Mouse (Mus musculus) neural tube, embryonic 11.5 days (tissue): Measurements from ENCODE around the gene Vps11. TPM values are rescaled to one million over a fixed set of nuclear protein-coding genes. Genes with fewer than 3 reads are reported as not detected.

Source experiments
- ATAC-seq: fragments of 200-750 bp; cut with Nextera tagmentation; 2 replicates; pipeline ENCODE4 v1.8.0; 2017; ENCODE audit warnings: moderate number of reproducible peaks, mild to moderate bottlenecking, moderate TSS enrichment, moderate library complexity; ENCODE audit not compliant: insufficient read depth, low FRiP score, low TSS enrichment
- DNase-seq: peaks from one replicate; pipeline ENCODE4 v3.0.0-alpha.2; 2015; ENCODE audit warnings: low spot score
- H3K27ac ChIP-seq: fragments of 300-500 bp; sonication (generic); 2 replicates; pipeline ENCODE4 v1.5.1; 2014; ENCODE audit warnings: low read depth, mild to moderate bottlenecking, low read length
- H3K27me3 ChIP-seq: fragments of 300-500 bp; sonication (generic); 2 replicates; pipeline ENCODE4 v1.6.1; 2014; ENCODE audit warnings: mild to moderate bottlenecking, low read length, mixed read lengths; ENCODE audit not compliant: control insufficient read depth, insufficient read depth
- H3K36me3 ChIP-seq: fragments of 300-500 bp; sonication (generic); 2 replicates; pipeline ENCODE4 v1.6.1; 2014; ENCODE audit warnings: mild to moderate bottlenecking, low read length, moderate library complexity, mixed read lengths; ENCODE audit not compliant: control insufficient read depth, insufficient read depth
- H3K4me1 ChIP-seq: fragments of 300-500 bp; sonication (generic); 2 replicates; pipeline ENCODE4 v1.6.1; 2014; ENCODE audit warnings: low read length, mixed read lengths; ENCODE audit not compliant: control insufficient read depth, insufficient read depth
- H3K4me2 ChIP-seq: fragments of 300-500 bp; sonication (generic); 2 replicates; pipeline ENCODE4 v1.6.1; 2014; ENCODE audit warnings: low read depth, mild to moderate bottlenecking, moderate library complexity
- H3K4me3 ChIP-seq: fragments of 300-500 bp; sonication (generic); 2 replicates; pipeline ENCODE4 v1.5.1; 2014; ENCODE audit warnings: low read depth, low read length
- H3K9ac ChIP-seq: fragments of 300-500 bp; sonication (generic); 2 replicates; pipeline ENCODE4 v1.6.1; 2014; ENCODE audit warnings: mild to moderate bottlenecking, low read length
- H3K9me3 ChIP-seq: fragments of 300-500 bp; sonication (generic); 2 replicates; pipeline ENCODE4 v1.6.1; 2016; ENCODE audit warnings: low read length; ENCODE audit not compliant: control insufficient read depth
- WGBS: fragments of 180-500 bp; shearing (Covaris S2); extraction: QIAGEN DNeasy Blood & Tissue Kit; methylation state at CpG from one replicate; pipeline ENCODE4 v1.1.7; 2014; 5-methylcytosine and 5-hydroxymethylcytosine counted together
- polyA plus RNA-seq: library from polyadenylated mRNA; unstranded; fragments of >200 nt; fragmentation: Nextera tagmentation; extraction: Ambion mirVana; gene quantifications from 2 replicates; pipeline ENCODE4 v1.2.1, GENCODE M21; 2014

Gene Vps11
- polyA plus RNA-seq, 1 experiment from 2014 or later, result 32.9 TPM

DNA sequence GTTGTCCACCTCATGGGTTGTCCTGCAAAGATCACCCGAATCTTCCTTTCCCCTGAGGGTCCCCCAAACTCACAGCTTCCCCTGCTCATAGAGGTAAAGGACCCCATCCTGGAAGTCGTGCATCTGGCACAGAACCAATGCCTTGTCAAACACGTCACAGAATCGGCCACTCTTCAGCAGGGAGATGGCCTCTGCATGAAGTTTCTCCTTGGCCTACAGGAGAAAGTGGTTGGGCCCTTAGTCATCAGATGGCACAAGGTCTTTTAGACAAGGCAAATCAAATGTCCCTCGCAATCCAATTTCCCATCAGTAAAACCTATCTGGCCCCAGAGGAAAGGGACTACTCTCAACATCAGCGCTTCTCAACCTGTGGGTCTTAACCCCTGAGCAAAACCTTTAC is 8.3 kb downstream of the Vps11 start:
- Histone ChIP-seq H3K9me3 (no peaks in the 10 kb centered on the region), H3K4me1 (no peaks in the 10 kb centered on the region), H3K27me3 (no peaks in the 10 kb centered on the region), H3K4me2 (no peak overlapping the region), H3K4me3 (no peak overlapping the region), H3K9ac (no peak overlapping the region), H3K36me3 (peaks cover 29% of the 10 kb centered on the region), H3K27ac (no peak overlapping the region)
- DNase-seq, result no peak
- 90% methylated on average over 6 of the region's 6 CpGs for WGBS
- no peak for ATAC-seq

DNA sequence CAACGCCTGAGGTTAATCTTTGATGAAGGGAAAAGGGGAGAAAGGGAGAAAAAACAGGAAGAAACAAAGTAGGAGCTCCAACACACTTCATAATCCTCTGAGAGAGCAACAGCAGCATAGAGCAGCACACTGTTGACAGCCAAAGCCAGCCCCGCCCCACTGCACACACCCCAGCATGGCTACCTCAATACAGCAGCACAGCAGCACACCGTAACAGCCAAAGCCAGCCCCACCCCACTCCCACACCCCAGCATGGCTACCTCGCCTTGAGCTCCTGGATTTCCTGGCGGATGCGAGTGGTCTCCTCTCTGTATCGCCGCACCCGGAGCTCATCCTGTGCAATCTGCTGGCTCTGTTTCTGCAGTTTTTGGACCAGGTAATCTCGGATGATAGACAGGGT is 9.1 kb downstream of the Vps11 start:
- WGBS, result 92% methylated on average over 10 of the region's 10 CpGs
- peaks cover 31% of the 10 kb centered on the region for H3K36me3 ChIP-seq
- H3K27ac ChIP-seq, result no peak overlapping the region
- DNase-seq (no peak), ATAC-seq (no peak)
- no peak overlapping the region for H3K9ac ChIP-seq
- no peaks in the 10 kb centered on the region for H3K27me3 ChIP-seq
- H3K4me3 ChIP-seq, result no peak overlapping the region
- no peaks in the 10 kb centered on the region for H3K4me1 ChIP-seq
- no peaks in the 10 kb centered on the region for H3K9me3 ChIP-seq
- no peak overlapping the region for H3K4me2 ChIP-seq

DNA sequence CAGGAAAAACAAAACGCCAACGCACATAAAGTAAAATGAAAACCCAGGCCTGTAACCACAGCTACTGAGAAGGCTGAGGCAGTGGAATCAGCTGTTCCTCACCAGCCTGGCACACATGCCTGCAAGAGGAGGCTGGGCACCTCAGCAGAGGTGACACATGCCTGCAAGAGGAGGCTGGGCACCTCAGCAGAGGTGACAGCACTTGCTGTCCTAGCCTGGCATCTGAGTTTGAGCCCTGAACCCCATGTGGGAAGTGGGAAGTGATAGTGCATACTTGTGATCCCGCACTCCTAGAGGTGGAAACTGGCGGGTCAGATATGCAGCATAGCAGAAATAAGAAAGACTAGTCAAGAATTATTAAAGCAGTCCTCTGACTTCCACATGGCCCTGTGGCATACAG is 10.1 kb downstream of the Vps11 start:
- Histone ChIP-seq H3K36me3 (peaks cover 30% of the 10 kb centered on the region), H3K4me1 (no peaks in the 10 kb centered on the region), H3K4me3 (no peak overlapping the region), H3K9me3 (no peaks in the 10 kb centered on the region), H3K27me3 (no peaks in the 10 kb centered on the region), H3K4me2 (no peak overlapping the region), H3K9ac (no peak overlapping the region), H3K27ac (no peak overlapping the region)
- no peak for DNase-seq
- 93% methylated on average over 4 of the region's 4 CpGs for WGBS
- ATAC-seq, result no peak

DNA sequence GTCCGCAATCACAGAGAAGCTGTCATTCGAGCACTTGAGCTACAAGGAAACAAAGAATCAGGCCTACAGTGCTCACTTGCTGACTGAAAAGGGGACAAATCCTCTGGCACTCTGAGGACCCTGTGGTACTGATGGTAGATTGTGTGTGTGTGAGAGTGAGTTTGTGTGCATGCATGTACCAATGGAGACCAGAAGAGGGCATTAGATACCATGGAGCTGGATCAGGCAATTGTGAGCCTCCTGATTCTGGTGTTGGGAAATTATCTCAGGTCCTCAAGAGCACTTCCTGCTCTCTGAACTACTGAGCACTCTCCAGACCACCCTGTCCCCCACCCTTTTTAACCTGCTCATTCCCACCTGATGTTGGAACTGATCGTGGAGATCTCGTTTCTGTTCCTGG is 12.9 kb downstream of the Vps11 start:
- ATAC-seq (no peak), DNase-seq (no peak)
- Histone ChIP-seq H3K4me3 (no peak overlapping the region), H3K4me1 (no peaks in the 10 kb centered on the region), H3K9me3 (no peaks in the 10 kb centered on the region), H3K36me3 (peaks cover 14% of the 10 kb centered on the region), H3K9ac (no peak overlapping the region), H3K27ac (no peak overlapping the region), H3K4me2 (no peak overlapping the region), H3K27me3 (no peaks in the 10 kb centered on the region)
- WGBS, result 98% methylated on average over 4 of the region's 4 CpGs

DNA sequence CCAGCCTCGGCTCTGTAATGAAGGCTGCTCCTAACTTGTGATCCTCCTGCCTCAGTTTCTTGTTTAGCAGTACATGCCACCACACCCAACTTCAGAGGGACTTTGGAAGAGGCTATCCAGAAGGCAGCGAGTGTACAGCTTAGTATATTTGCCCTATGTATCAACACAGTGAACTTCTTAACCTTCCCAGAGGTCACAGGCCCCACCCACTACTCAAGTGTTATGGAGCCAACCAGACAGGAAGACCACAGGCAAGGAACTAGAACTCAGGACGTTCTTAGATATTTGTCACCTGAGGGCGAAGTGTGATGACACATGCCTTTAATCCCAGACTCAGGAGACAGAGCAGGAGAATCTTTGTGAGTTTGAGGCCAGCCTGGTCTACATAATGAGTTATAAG is 13.8 kb downstream of the Vps11 start:
- Histone ChIP-seq H3K9me3 (no peaks in the 10 kb centered on the region), H3K9ac (no peak overlapping the region), H3K4me3 (no peak overlapping the region), H3K4me2 (no peak overlapping the region), H3K27ac (no peak overlapping the region), H3K27me3 (no peaks in the 10 kb centered on the region), H3K4me1 (peaks cover 4% of the 10 kb centered on the region; the same call in 1 of the 2 replicates), H3K36me3 (peaks cover 14% of the 10 kb centered on the region)
- no peak for DNase-seq
- no peak for ATAC-seq
- 88% methylated on average over 4 of the region's 4 CpGs for WGBS

DNA sequence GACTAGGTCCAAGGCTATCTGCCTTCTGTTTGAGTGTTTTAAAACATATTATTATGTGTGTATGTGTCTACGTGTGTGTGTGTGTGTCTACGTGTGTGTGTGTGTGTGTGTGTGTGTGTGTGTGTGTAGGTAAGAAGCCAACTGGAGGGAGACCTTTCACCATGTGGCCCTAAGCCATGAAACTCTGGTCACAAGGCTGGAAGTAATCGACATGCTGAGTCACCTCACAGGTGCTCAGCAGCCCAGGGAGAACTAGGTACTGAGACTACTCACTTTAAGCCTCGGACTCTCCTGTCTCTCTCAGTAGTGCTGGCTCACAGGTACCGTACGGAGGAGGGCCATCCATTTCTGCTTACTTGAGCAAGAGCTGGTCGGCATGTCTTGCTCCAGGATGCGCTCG is 14.3 kb downstream of the Vps11 start:
- Histone ChIP-seq H3K9me3 (no peaks in the 10 kb centered on the region), H3K9ac (no peak overlapping the region), H3K4me3 (no peak overlapping the region), H3K4me1 (peaks cover 4% of the 10 kb centered on the region; the same call in 1 of the 2 replicates), H3K27ac (no peak overlapping the region), H3K4me2 (no peak overlapping the region), H3K36me3 (peaks cover 12% of the 10 kb centered on the region), H3K27me3 (no peaks in the 10 kb centered on the region)
- no peak for ATAC-seq
- DNase-seq, result no peak
- 93% methylated on average over 9 of the region's 9 CpGs for WGBS

DNA sequence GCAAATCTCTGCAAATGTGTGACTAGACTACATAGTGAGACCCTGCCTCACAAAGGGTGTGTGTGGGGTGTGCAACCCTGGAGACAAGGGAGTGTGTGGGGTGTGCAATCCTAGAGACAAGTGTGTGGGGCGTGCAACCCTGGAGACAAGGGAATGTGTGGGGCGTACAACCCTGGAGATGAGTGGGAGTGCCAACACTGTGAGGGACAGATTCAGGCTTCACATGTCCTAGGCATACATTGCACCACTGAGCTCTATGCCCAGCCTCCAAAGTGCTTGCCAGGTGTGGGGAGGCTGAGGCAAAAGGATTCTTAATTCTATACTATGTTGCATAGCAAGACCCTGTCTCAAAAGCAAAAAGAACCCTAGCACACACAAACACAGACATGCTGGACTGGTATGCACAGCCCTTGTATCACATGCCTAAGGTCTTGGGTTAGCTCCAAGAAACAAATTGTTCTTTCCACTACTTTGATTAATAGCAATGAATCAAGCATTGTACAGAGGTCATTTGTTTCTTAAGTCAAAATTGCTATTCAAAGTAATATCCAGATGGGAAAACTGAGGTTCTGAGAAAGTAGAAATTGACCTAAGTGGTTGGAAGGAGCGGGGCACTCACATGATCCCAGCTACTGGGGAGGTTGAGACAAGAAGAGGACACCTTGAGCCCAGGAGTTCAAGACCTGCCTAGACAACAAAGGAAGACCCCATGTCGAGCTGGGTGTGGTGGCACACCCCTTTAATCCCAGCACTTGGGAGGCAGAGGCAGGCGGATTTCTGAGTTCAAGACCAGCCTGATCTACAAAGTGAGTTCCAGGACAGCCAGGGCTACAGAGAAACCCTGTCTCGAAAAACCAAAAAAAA is 15.7 kb downstream of the Vps11 start:
- H3K9me3 ChIP-seq, result no peaks in the 10 kb centered on the region
- peaks cover 12% of the 10 kb centered on the region for H3K36me3 ChIP-seq
- DNase-seq (no peak), ATAC-seq (no peak)
- WGBS, result 92% methylated on average over 6 of the region's 6 CpGs
- H3K4me1 ChIP-seq, result peaks cover 4% of the 10 kb centered on the region; the same call in 1 of the 2 replicates
- no peak overlapping the region for H3K4me3 ChIP-seq
- no peak overlapping the region for H3K9ac ChIP-seq
- no peaks in the 10 kb centered on the region for H3K27me3 ChIP-seq
- H3K4me2 ChIP-seq, result no peak overlapping the region
- H3K27ac ChIP-seq, result no peak overlapping the region

DNA sequence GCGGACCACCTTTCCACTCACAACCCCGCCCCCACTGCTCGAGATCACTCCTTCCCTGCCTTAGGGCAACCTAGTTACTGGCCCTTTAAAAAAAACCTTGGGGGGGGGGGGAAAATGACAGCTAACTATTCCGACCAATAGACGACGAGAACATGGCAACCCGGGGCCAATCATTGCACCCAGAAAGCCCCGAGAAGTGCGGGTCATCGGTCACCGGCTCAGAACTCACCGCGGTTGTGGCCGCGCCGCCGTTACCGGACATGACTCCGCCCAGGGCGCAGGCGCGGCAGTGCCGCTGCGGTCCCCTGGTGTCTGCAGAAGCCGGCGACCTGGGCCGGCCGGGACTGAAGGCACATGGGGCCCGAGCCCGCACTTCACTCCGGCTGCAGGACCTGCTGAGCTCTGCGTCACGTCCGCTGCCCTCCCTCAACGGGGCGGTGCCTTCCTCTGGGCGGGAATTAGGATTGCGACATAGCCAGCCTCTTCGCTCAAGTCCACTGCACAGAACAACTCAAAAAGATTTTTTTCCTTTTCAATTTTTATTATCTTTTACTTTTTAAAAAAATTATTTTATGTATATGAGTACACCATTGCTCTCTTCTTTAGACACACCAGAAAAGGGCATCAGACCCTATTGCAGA is 17.6 kb downstream of the Vps11 start, which contains the start of gene Hmbs:
Gene Hmbs, minus strand, starts transcription at position 448 of the 641 bp plus-strand sequence.
- Histone ChIP-seq H3K9me3 (no peaks in the 10 kb centered on the region), H3K27me3 (no peaks in the 10 kb centered on the region), H3K4me1 (peaks cover 4% of the 10 kb centered on the region; the same call in 1 of the 2 replicates), H3K9ac (peak within 1 kb of the TSS; percentile 86), H3K4me3 (peak within 1 kb of the TSS; percentile 80), H3K4me2 (peak within 1 kb of the TSS; percentile 47), H3K36me3 (peaks cover 11% of the 10 kb centered on the region), H3K27ac (peak within 1 kb of the TSS; percentile 98)
- under 1% methylated on average over 39 of the region's 39 CpGs for WGBS
- ATAC-seq (peak; percentile 96), DNase-seq (peak; percentile 90)
